Mouse (Mus musculus) ovary, postnatal 14 days (tissue): Measurements from ENCODE around the gene Rbpjl.

Source experiments
- DNase-seq: peaks from one replicate; pipeline ENCODE4 v3.0.0; 2022; ENCODE audit warnings: low spot score

The Rbpjl gene

DNA sequence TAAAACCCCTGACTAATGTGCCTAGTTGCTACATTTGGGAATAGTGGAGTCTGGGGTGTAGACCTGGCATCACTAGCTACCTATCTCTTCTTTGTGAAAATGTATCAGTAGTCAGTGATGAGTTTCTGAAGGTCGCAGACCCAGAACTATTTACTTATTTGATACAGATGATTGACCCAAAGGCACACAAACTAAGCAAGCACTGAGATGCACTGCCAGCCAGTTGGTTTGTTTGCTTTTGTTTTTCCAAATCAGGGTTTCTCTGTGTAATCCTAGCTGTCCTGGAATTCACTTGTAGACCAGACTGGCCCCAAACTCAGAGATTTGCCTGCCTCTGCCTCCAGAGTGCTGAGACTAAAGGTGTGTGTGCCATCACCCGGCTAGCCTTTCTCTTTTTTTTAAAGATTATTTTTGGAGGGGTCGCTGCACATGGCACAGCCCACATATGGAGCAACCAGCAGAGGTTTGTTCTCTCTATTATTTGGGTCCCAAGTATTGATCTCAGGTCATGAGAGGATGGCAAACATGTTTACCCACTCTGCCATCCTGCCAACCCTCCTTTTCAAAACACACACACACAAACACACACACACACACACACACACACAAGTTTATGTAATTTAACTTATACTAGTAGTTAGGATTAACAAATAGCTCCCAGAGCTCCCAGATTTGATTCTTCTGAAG, 42.6 kb downstream of the Rbpjl start:
- no peak for DNase-seq

DNA sequence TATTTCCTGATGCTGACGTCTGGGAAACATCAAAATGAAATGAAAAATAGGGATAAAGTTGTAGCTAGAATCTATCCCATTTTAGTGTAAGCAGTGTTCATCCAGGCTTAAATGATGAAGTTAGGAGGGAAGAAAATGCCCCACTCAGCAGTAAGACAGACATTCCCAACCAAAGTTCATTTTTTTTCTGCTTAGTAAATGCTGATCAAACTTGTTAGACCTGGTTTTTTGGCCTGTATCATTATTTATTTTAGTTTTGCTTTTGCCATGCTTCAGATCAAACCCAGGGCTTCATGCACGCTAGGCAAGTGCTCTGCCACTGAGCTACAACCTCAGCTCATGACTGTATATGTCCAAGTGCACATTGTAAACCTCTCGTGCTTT, 43.1 kb downstream of the Rbpjl start:
- no peak for DNase-seq

DNA sequence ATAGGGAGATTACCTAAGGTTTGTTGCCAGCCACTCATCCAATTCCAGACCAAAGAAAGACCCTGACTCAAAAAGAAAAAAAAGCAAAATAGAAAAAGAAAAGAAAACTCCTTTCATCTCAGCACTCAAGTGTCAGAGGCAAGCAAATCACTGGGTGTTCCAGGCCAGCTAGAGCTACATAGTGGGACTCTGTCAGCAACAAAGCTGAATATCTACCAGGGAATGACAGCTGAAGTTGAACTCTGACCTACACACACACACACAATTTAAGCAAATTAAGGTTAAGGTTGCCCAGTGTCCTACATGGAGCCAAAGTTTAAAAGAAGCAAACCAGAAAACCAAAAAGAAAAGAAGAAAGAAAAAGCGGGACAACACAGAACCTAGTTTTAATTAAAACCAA, 45.2 kb downstream of the Rbpjl start:
- DNase-seq = no peak

DNA sequence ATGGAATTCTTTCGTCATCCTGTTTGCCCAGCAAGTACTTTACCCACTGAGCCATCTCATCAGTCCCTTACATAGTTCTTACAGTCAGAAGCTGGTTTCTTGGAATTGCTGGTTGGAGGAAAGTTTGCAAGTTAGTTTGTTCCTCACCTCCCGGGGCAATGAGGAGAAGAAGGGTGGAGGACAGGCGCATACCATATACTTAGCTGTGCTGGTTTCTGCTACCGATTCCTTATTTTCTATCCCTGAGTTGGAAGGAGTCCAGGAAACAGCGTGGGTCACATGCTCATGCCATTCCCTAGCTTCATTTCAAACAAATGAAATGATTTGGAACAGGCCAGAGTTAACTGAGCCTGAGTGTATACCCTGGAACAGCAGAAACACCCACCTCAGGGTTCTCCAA, 46.0 kb downstream of the Rbpjl start:
- DNase-seq = no peak

DNA sequence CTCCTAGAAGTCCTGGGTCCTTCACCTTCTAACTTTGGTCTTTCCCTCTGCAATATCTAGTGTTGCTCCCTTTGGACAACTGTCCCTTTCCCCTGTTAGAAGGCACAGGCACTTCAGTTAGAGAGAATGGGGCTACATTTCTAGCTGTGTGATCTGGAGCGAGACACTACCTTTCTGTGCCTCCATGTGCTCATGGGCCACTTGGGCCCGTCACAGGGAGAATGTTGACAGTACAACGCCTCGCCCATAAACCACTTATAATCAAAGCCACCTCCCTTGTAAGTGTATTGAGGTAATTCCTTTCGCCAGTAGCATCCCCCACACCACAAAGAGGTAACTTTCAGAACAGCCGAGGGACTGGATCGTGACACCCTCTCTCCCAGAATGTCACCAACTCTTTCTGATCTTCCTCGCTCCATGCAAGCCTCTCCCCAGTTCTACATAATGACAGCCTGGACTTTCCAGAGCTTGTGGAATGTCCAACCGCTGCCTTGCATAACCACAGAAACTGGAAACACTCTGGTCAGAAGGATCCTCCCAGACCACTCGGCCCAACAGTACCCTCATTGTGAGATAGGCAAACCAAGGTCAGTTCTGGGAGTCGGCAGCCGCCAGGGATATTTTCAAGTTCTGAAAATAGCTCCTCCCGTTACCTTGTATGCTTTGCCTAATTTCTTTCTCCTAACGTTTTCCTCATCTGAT, 46.6 kb downstream of the Rbpjl start:
- no peak for DNase-seq

DNA sequence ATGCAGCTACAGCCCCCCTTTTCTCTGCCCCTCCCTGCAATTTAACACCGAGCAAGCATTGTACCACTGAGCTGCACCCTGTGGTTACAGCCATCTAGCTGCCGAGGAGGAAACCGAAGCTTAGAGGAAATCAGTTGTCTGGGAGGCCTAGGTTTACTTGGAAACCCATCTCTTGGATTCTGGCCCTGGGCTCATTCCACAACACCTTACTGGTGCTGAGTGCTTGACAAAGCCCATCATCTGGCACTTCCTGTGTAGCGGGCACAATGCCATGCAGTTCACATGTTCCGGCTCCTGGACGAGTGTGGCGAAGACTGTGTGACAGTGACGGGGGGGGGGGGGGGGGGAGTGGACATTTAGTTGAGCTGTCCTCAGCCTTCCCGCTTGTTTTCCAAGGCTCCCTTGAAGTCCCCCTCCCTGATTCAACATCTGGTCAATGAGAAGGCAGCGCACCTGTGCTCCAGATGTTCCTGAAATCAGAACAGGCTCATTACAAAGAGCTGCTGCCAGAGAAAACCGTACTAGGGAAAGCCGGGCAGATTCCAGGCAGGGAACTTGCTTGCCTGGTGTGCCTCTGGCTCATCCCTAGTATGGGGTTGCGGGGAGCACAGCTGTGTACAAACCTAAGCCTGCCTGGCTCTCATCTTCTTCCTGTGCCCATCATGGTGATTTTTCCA, 49.2 kb downstream of the Rbpjl start:
- DNase-seq = no peak

DNA sequence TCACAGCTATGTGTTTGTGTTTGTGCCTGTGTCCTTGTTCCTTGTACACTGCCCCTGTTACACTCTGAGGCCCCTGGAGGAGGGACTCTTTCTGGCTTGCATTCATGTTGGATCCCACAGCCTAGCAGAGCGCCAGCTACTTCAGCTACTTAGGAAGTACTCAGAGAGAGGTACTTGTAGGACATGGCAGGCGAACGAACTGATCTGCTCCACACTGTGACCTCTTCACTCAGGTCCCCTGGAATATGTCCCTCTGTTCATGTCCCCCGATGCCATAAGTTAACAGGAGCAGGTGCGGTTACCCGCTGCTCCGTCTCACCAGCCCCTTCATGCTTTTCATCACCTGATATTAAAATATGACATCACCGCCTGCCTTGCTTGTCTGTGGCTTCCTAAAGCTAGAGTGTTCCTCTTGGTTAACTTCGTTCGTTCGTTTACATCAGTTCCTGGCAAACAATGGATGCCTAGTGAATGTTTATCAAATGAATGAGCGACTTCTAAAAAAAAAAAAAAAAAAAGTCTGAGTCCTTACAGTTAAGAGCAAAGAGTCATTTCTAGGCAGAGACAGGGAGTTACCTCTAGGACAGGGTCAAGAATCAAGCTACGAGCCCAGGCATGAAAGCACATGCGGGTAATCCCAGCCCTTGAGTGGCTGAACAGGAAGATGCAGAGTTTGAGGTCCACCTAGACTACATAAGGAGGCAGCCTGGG, 50.3 kb downstream of the Rbpjl start:
- DNase-seq = no peak

DNA sequence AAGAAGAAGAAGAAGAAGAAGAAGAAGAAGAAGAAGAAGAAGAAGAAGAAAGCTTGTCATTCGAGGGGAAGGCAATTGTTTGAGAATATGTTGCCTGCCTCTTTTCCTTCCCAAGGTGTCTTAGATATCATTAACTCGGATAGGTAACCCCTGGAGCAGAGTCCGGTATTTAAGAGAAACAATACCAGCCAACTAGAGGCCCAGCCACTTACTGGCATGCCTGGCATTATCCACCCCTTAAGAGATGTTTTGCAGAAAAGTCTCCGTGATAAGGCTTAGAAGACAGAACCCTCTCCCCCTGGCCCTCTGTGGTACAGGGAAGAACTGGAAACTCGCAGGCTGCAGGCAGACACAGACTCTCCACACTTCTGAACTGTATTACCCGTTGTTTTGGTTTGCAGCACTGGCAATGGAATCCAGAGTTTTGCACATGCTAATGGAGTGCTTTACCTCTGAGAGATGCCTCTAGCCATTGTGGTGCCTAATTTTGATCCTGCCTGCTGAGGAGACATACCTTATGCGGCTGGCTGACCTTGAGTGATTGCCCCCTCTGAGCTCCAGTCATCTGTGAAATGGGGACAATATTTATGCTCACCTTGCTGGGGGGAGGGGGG, 51.1 kb downstream of the Rbpjl start:
- DNase-seq = no peak

DNA sequence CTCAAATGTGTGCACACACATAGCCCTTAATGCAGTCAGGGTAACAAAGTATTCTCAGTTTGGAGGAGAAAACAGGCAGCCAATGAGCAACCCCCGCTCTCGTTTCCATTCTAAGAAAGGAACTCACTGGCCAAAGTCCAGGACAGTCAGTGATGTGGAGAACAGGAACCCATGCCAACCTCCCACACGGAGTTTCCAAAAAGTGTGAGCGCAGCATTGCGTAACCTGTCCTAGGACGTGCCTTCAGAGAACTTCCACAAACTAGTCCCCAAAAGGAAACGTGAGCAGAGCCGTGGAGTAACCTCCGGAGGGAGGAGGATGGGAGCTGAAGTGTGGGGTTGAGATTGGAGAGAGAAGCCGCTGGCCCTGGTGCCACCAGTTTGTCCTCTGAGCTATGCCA, 51.9 kb downstream of the Rbpjl start:
- peak; percentile 72 for DNase-seq

DNA sequence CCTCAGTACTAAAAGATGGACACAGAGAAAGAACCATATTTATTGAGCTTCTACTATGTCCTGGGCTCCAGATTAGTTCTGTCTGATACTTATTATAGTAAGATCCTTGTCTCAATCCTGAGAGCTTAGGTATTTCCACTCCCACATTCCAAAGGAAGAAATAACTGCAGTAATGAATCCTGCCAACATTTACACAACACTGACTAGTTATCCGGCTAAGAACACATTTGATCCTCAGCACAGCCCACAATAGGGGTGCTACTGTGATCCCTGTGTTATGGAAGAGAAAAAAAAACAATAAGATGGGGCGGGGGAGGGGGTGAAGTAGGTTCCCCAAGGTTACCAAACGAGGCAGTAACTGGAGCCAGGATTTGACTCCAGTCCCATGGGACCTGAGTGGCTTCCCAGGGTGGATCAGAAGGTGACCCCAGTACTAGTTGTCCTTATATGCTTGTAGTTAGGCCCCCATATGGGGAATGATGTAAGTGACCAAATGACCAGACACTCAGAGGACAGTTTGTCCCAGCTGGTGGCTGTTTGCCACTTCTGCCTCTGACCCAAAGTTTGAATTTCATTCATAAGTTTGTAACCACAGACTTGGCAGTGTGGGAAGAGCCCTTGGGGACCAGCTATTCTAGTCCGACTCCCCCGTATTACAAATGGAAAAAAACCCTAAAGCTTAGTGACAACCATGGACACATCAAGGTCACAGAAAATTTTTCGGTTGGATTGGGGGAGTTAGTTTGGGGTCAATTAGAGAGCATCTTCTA, 52.7 kb downstream of the Rbpjl start:
- DNase-seq = no peak

DNA sequence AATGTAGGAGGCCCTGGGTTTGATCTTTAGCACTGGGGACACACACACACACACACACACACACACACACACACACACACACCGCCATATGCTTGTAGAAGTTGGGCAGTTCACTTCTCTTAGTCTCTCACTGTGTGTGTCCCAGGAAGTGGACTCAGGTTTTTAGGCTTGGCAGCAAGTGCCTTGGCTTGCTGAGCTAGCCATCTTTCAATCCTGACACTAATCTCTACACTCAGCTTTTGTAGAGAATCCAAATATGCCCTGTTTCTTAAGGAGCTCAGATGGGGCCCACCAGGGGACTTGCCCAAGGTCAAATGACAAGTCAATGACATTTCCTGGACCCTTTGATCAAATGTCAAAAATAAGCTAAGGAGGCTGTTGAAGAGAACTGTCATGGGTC, 53.5 kb downstream of the Rbpjl start:
- no peak for DNase-seq

DNA sequence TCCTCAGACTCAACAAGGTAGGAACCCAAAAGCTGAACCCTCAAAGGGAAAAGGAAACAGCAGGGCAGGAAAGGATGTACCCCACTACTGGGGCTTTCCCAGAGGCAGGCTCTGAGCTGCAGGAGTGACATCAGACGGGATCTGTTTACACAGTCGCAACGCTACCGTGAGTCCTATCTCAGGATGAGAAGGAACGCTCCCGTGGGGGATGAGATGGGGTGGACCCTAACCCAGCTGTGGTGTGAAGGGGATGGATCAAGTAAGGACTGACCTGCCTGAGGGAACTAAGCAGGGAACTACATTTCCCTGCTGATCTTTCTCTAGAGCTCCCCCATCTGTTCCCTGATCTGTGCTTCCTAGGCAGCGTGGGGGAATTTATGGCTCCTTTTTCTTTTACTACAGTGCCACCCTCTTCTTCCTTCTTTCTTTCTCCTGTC, 53.9 kb downstream of the Rbpjl start, which contains the start of gene Sys1:
TSS of gene Sys1 (plus strand) at position 101 of the 437 bp plus-strand sequence.
- DNase-seq = no peak

DNA sequence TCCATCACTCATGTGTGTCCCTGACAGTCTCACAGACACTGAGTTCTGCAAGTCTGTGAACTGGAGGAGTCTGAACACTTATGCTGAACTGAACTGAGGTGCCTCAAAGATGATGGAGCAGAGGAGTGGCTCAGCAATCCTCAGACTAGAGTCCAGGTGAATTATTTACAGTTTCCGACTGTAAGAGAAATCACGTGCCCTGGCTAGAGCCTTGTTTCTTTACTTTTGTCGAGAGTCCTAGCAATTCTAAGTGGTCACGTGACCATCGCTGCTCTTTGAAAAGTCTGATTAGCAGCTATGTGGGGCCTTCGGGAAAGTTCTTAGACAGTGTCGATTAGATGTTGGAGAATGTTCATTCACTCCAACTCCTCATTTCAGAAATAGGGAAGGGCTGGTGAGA, 55.0 kb downstream of the Rbpjl start:
- DNase-seq = no peak

DNA sequence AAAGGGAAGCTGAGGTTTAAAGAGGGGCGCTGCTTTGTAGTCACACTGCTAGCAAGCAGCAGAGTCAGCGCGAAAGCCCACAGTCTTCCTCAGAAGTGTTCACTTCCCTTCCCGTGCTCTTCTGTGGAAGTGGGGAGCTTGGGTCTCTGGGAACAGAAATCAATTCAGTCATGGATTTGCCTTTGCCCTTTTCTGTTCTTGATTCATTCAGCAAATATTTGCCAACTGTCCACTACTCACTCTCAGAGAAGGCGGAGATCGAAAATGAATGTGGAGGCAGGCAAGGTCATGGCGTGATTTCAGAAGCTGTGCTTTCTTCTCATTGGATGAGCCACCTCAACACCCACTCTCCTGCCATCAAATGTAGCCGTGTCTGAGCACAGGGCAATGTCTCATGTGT, 55.6 kb downstream of the Rbpjl start:
- DNase-seq = no peak

DNA sequence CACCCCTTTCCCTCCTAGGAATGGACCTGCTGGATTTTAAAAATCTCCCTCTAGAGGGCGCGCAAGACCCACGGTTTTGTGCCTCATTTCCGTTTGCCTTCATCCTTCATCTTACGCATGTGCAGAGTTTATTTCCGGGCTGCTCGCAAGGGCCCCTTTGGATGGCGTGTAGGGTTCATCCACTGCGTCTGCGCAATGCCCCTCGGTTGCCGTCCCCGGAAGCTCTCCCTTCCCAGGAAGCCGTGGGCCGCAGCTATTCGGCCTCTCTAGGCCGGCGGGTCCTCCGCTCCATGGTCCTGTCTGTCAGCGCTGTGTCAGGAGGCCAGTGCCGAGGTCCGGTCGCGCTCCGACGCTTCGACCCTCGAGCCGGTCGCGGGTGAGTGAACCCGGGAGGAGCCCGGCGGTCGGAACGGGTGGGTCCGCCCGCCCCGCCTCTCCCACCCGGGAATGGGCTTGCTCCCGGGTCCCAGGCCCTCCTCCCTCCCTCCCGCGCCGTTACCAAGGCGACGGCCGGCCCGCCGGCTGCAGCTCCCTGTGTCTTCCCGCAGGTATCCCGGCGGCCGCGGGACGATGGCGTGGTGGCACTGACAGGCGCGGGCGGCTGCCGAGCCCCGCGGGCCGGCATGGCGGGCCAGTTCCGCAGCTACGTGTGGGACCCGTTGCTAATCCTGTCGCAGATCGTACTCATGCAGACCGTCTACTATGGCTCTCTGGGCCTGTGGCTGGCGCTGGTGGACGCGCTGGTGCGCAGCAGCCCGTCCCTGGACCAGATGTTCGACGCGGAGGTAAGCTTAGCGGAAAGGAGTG, 58.0 kb downstream of the Rbpjl start, which contains the start of gene Gm20458:
TSS of gene Gm20458 (plus strand) at position 223 of the 807 bp plus-strand sequence.
- DNase-seq = peak; percentile 88
